Mouse (Mus musculus) midbrain, embryonic 10.5 days (tissue): ENCODE measurements at regions not wholly inside any gene's neighbourhood (a gene's known extent, or its start where the extent isn't known, plus 50 kb on each side); places are given as distances from the start of the nearest gene placed in this dataset.

Source experiments
- DNase-seq: peaks from one replicate; pipeline ENCODE4 v3.0.0-alpha.2; 2017; ENCODE audit warnings: low spot score
- H3K27ac ChIP-seq: fragments of 300-500 bp; sonication (generic); replicated peaks from 2 replicates; pipeline ENCODE4 v1.5.1; 2016; ENCODE audit warnings: mild to moderate bottlenecking
- H3K27me3 ChIP-seq: fragments of 300-500 bp; sonication (generic); 2 replicates; pipeline ENCODE4 v1.6.1; 2016; ENCODE audit warnings: low read depth, mild to moderate bottlenecking; ENCODE audit not compliant: poor library complexity, severe bottlenecking
- H3K36me3 ChIP-seq: fragments of 300-500 bp; sonication (generic); 2 replicates; pipeline ENCODE4 v1.6.1; 2016; ENCODE audit warnings: mild to moderate bottlenecking, moderate library complexity
- H3K4me1 ChIP-seq: fragments of 300-500 bp; sonication (generic); 2 replicates; pipeline ENCODE4 v1.6.1; 2016
- H3K4me3 ChIP-seq: fragments of 300-500 bp; sonication (generic); 2 replicates; pipeline ENCODE4 v1.5.1; 2016; ENCODE audit warnings: mild to moderate bottlenecking, moderate library complexity
- H3K9me3 ChIP-seq: fragments of 300-500 bp; sonication (generic); replicated peaks from 2 replicates; pipeline ENCODE4 v1.6.1; 2016; ENCODE audit warnings: mild to moderate bottlenecking
- WGBS: fragments of 180-500 bp; shearing (Covaris S2); methylation state at CpG from one replicate; pipeline ENCODE4 v1.1.7; 2016; 5-methylcytosine and 5-hydroxymethylcytosine counted together

GRCm38 (mm10) chr9:83326437-83327086 lies 114.4 kb downstream of the Lca5 start:
- no peaks in the 10 kb centered on the region for H3K9me3 ChIP-seq
- H3K4me1 ChIP-seq = peaks cover 13% of the 10 kb centered on the region
- DNase-seq = no peak
- no peaks in the 10 kb centered on the region for H3K27me3 ChIP-seq
- 63% methylated on average over 7 of the region's 7 CpGs for WGBS
- no peaks in the 10 kb centered on the region for H3K36me3 ChIP-seq
- H3K27ac ChIP-seq = no peak overlapping the region
- no peak overlapping the region for H3K4me3 ChIP-seq

DNA sequence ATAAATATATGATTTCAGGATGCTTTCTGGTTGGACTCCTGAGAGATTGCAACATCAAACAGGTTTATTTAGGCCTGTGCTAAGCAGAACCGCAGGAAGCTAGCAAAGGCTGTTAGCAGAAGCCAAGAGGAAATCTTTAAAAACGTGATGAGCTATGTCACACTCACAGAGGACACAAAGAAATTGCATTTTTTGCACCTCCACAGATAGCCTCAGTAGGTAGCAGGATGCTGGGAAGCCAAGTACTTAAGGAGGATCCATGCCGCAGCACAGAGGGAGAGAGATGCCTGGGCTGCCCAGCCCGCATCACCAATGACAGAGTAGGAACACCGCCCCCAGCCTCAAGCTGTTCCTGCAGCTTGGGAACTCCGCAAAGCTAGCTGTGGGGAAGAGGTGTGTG lies 115.0 kb downstream of the Lca5 start:
- Histone ChIP-seq H3K27ac (no peak overlapping the region), H3K4me3 (no peak overlapping the region), H3K9me3 (no peaks in the 10 kb centered on the region), H3K36me3 (no peaks in the 10 kb centered on the region), H3K4me1 (peaks cover 13% of the 10 kb centered on the region), H3K27me3 (no peaks in the 10 kb centered on the region)
- DNase-seq = peak; percentile 33
- 17% methylated on average over 6 of the region's 6 CpGs for WGBS

GRCm38 (mm10) chr9:83324336-83324735 lies 116.6 kb downstream of the Lca5 start:
- Histone ChIP-seq H3K36me3 (no peaks in the 10 kb centered on the region), H3K9me3 (no peaks in the 10 kb centered on the region), H3K27ac (no peak overlapping the region), H3K4me3 (no peak overlapping the region), H3K4me1 (peaks cover 13% of the 10 kb centered on the region), H3K27me3 (no peaks in the 10 kb centered on the region)
- no peak for DNase-seq
- WGBS = 87% methylated on average over 3 of the region's 3 CpGs

DNA sequence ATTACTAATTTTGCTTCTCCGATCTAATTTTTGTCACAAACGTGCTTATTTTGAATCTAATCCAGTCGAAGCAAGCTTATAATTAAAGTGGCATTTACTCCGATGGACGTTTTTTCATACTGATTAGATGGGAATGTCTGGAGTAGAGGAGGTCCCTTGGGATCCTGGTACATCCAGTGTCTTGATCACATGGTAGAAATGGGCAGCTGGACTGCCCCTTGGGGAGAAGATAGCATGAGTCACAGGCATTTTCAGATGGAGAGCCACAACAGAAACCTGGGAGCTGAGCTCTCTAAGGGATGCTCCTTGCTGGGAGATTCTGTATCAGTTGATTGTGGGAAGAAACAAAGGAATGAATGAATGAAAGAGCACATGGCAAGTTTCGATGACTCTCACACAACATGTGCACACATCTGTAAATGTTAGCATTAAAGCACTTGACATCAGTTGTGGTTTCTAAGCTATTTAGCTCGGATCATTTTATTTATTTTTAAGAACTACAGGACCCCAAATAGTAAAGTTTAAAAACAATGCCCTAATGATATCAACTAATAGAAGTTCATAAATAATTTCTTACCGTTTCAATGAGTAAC lies 117.8 kb downstream of the Lca5 start:
- Histone ChIP-seq H3K9me3 (no peaks in the 10 kb centered on the region), H3K4me1 (peaks cover 13% of the 10 kb centered on the region), H3K4me3 (no peak overlapping the region), H3K36me3 (no peaks in the 10 kb centered on the region), H3K27ac (no peak overlapping the region), H3K27me3 (no peaks in the 10 kb centered on the region)
- 89% methylated on average over 8 of the region's 8 CpGs for WGBS
- DNase-seq = no peak

- no peak for DNase-seq
- Histone ChIP-seq H3K27ac (no peak overlapping the region), H3K9me3 (no peaks in the 10 kb centered on the region), H3K4me3 (no peak overlapping the region), H3K36me3 (no peaks in the 10 kb centered on the region), H3K27me3 (no peaks in the 10 kb centered on the region), H3K4me1 (peaks cover 11% of the 10 kb centered on the region)
Observed at GRCm38 (mm10) chr9:83321793-83322192, 119.1 kb downstream of the Lca5 start.

DNA sequence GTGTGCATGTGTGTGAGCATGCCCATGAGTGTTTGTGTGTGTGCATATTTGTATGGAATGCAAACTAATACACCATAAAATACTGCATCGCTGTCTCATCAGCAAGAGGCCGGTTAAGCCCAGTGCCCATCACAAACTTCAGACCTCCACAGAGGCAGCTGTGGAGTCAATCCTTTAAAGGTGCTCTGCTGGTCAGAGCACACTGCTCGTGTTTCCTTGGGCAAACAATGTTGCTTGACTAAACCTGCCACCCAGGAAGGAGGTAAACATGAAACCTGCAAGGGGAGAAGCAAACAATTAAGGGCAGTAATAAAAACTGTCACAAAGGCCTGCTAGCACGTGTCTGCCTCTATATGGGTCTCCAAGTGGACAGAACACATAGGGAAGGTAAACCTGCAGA lies 120.1 kb downstream of the Lca5 start:
- Histone ChIP-seq H3K9me3 (no peaks in the 10 kb centered on the region), H3K27ac (no peak overlapping the region), H3K4me3 (no peak overlapping the region), H3K27me3 (no peaks in the 10 kb centered on the region), H3K4me1 (peaks cover 2% of the 10 kb centered on the region), H3K36me3 (no peaks in the 10 kb centered on the region)
- DNase-seq = no peak
- WGBS = 62% methylated on average over 4 of the region's 4 CpGs

DNA sequence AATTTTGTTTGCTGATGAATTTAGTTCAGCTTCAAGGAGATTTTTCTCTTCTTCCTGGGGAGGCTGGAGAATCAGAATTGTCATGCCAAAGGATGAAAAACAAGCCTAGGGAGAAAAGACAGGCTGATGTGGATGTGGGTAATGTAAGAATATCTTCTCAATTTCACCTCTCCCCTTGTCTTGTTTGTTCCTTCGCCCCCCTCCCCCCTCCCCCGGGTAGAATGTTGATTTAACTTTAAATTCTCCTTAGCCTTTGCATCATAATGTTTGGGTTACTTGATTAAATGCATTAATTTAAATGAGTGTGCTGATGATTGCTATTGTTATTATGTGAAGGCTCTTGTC lies 124.1 kb downstream of the Lca5 start:
- 70% methylated on average over 2 of the region's 2 CpGs for WGBS
- no peaks in the 10 kb centered on the region for H3K9me3 ChIP-seq
- H3K4me3 ChIP-seq = no peak overlapping the region
- no peaks in the 10 kb centered on the region for H3K36me3 ChIP-seq
- H3K27me3 ChIP-seq = no peaks in the 10 kb centered on the region
- DNase-seq = no peak
- H3K4me1 ChIP-seq = peaks cover 12% of the 10 kb centered on the region; the same call in 1 of the 2 replicates
- H3K27ac ChIP-seq = no peak overlapping the region

DNA sequence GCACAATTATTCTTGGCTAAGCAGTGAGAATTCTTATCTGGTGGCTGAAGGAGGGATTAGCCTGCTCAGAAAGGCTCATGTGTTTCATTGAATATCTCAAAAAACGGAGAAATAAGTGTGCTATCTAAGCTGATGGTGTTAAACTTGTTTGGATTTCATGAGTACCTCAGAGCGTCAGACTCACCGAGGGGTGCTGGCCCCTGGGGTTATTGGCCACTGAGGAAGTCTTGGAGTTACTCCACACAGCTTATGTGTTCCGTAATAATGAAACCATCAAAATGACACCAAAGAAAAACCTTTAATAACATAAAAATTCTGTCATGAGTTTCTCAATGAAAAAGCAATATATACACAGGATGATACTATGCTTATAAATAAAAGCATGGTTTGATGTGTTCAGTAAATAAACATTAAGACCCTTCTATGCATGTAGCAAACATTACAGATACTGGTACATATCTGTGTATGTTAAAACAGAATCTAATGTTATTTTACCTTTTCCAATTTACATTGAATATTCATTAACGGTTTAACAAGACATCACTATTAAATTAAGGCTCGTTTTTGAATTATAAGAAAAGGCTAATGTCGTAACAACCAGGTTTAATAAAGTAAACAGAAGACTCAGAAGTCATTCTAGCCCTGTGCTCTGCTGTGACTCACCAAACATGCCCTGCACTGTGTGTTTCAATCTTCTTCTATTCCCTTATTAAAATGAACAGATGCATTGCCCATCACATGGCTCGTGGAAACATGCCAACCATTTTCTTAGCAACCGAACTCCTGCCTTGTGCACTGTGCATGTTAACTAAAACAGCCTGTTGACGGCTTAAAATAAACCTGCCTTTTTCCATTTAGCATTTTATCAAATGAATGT lies 124.7 kb downstream of the Lca5 start:
- Histone ChIP-seq H3K36me3 (no peaks in the 10 kb centered on the region), H3K27ac (no peak overlapping the region), H3K27me3 (no peaks in the 10 kb centered on the region), H3K4me1 (peaks cover 12% of the 10 kb centered on the region; the same call in 1 of the 2 replicates), H3K4me3 (no peak overlapping the region), H3K9me3 (no peaks in the 10 kb centered on the region)
- WGBS = 74% methylated on average over 10 of the region's 10 CpGs
- DNase-seq = no peak

- Histone ChIP-seq H3K4me3 (no peak overlapping the region), H3K9me3 (no peaks in the 10 kb centered on the region), H3K27ac (no peak overlapping the region), H3K27me3 (no peaks in the 10 kb centered on the region), H3K36me3 (no peaks in the 10 kb centered on the region), H3K4me1 (0 out of 2 replicates have a peak, but pooled peaks cover 4% of the 10 kb centered on the region)
- no peak for DNase-seq
- 78% methylated on average over 4 of the region's 4 CpGs for WGBS
Observed at GRCm38 (mm10) chr9:83308771-83309170, 132.2 kb downstream of the Lca5 start.

GRCm38 (mm10) chr9:83308092-83308491 lies 132.8 kb downstream of the Lca5 start:
- no peak for DNase-seq
- Histone ChIP-seq H3K27ac (no peak overlapping the region), H3K27me3 (no peaks in the 10 kb centered on the region), H3K9me3 (no peaks in the 10 kb centered on the region), H3K4me1 (0 out of 2 replicates have a peak, but pooled peaks cover 4% of the 10 kb centered on the region), H3K4me3 (no peak overlapping the region), H3K36me3 (no peaks in the 10 kb centered on the region)
- 87% methylated on average over 4 of the region's 4 CpGs for WGBS

DNA sequence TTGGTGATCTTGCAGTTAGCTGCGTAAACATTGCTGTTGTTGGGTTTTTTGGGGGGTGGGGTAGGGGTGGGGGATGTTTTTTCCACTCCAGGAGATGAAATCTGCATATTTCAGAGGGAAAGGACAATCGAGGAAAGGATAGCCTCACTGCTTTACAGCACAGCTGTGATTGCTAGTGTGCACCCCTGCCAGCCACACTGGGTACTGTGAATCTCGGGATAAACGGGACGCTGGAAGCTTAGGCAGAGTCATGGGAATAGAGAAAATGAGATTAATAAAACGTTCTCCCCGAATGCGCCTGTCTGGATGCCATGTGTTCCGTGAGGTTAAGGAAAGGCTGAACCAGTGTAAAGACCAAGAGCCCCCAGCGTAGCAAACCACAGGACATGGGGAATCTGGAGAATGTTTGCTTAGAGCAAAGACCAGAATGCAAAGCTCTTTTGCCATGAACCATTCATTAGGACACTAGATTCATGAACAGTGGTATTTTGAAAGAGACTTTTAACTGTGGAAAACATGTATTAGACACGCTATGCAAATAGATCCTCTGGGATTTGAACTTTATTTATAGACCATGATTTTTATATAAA lies 133.5 kb downstream of the Lca5 start:
- 77% methylated on average over 11 of the region's 11 CpGs for WGBS
- Histone ChIP-seq H3K4me3 (no peak overlapping the region), H3K9me3 (no peaks in the 10 kb centered on the region), H3K27ac (no peak overlapping the region), H3K27me3 (no peaks in the 10 kb centered on the region), H3K4me1 (0 out of 2 replicates have a peak, but pooled peaks cover 4% of the 10 kb centered on the region), H3K36me3 (no peaks in the 10 kb centered on the region)
- no peak for DNase-seq

GRCm38 (mm10) chr9:83304925-83305324 lies 136.0 kb downstream of the Lca5 start:
- 66% methylated on average over 7 of the region's 7 CpGs for WGBS
- DNase-seq = no peak
- H3K27ac ChIP-seq = no peak overlapping the region
- H3K4me1 ChIP-seq = 0 out of 2 replicates have a peak, but pooled peaks cover 4% of the 10 kb centered on the region
- no peaks in the 10 kb centered on the region for H3K9me3 ChIP-seq
- no peaks in the 10 kb centered on the region for H3K27me3 ChIP-seq
- no peaks in the 10 kb centered on the region for H3K36me3 ChIP-seq
- no peak overlapping the region for H3K4me3 ChIP-seq
